Mouse (Mus musculus) MEL (cell line): ENCODE results near the gene Kif5a. TPM values are rescaled to one million over a fixed set of nuclear protein-coding genes. Genes with fewer than 3 reads are reported as not detected.

Experiments used
- DNase-seq: peaks from one replicate; pipeline ENCODE4 v3.0.0; 2011; ENCODE audit warnings: low read depth, low spot score
- H3K27ac ChIP-seq: 2 replicates; pipeline ENCODE4 v1.5.1; 2012; ENCODE audit warnings: low read depth, mild to moderate bottlenecking, control low read depth, low read length, moderate library complexity; ENCODE audit not compliant: control insufficient read depth
- H3K27me3 ChIP-seq, 2 experiments: fragments of 150-350 bp in 1 of 2; sonication (generic) in 1 of 2; 2 replicates each; pipeline ENCODE4 v1.6.1; 2012; ENCODE audit warnings: low read length in 2 of 2, mild to moderate bottlenecking in 2 of 2, improper control_type of control experiment in 1 of 2, moderate library complexity in 1 of 2; ENCODE audit not compliant: insufficient read depth in 2 of 2, control insufficient read depth in 1 of 2
- H3K36me3 ChIP-seq, 2 experiments: 2 replicates each; pipeline ENCODE4 v1.6.1; 2012 to 2014; ENCODE audit warnings: low read length in 2 of 2, improper control_type of control experiment in 1 of 2, inconsistent platforms in 1 of 2, mild to moderate bottlenecking in 1 of 2; ENCODE audit not compliant: insufficient read depth in 2 of 2, control insufficient read depth in 1 of 2
- H3K4me1 ChIP-seq, 2 experiments: fragments of 150-350 bp in 1 of 2; sonication (generic) in 1 of 2; 2 replicates each; pipeline ENCODE4 v1.6.1; 2012; ENCODE audit warnings: low read length in 2 of 2, improper control_type of control experiment in 1 of 2, mild to moderate bottlenecking in 1 of 2; ENCODE audit not compliant: insufficient read depth in 2 of 2, control insufficient read depth in 1 of 2
- H3K4me3 ChIP-seq, 2 experiments: fragments of 150-350 bp in 1 of 2; sonication (generic) in 1 of 2; 2 replicates each; pipeline ENCODE4 v1.5.1; 2012; ENCODE audit warnings: low read depth in 2 of 2, low read length in 2 of 2, mild to moderate bottlenecking in 2 of 2, moderate library complexity in 2 of 2, control low read depth in 1 of 2, improper control_type of control experiment in 1 of 2; ENCODE audit not compliant: control insufficient read depth in 1 of 2, insufficient read depth in 1 of 2
- H3K79me2 ChIP-seq: 2 replicates; pipeline ENCODE4 v1.6.1; 2012; ENCODE audit warnings: mild to moderate bottlenecking, low read length, moderate library complexity; ENCODE audit not compliant: control insufficient read depth, poor library complexity, insufficient read depth
- H3K9ac ChIP-seq: 2 replicates; pipeline ENCODE4 v1.6.1; 2012; ENCODE audit warnings: low read depth, mild to moderate bottlenecking, control low read depth, low read length, moderate library complexity; ENCODE audit not compliant: control insufficient read depth, poor library complexity, severe bottlenecking
- H3K9me3 ChIP-seq: fragments of 150-350 bp; sonication (generic); replicated peaks from 2 replicates; pipeline ENCODE4 v1.6.1; 2012; ENCODE audit warnings: mild to moderate bottlenecking, low read length, improper control_type of control experiment, moderate library complexity; ENCODE audit not compliant: insufficient read depth
- ELF1 ChIP-seq: IDR thresholded peaks from 2 replicates; pipeline ENCODE4 v1.6.1; 2014; ENCODE audit warnings: low read depth, mild to moderate bottlenecking, inconsistent platforms, low read length, improper control_type of control experiment, moderate library complexity
- EP300 ChIP-seq, 2 experiments: IDR thresholded peaks; 2 replicates each; pipeline ENCODE4 v1.6.1; 2011; ENCODE audit warnings: improper control_type of control experiment in 2 of 2, low read length in 2 of 2, low read depth in 1 of 2, mild to moderate bottlenecking in 1 of 2
- MAFK ChIP-seq: IDR thresholded peaks from 2 replicates; pipeline ENCODE4 v1.6.1; 2011; ENCODE audit warnings: low read depth, mild to moderate bottlenecking, low read length, improper control_type of control experiment, borderline replicate concordance
- MAZ ChIP-seq: IDR thresholded peaks from 2 replicates; pipeline ENCODE4 v1.6.1; 2012; ENCODE audit warnings: low read depth, mild to moderate bottlenecking, inconsistent platforms, low read length, improper control_type of control experiment
- MYC ChIP-seq: IDR thresholded peaks from 2 replicates; pipeline ENCODE4 v1.6.1; 2011; ENCODE audit warnings: low read depth, mild to moderate bottlenecking, low read length, improper control_type of control experiment, moderate library complexity
- NELFE ChIP-seq: IDR thresholded peaks from 2 replicates; pipeline ENCODE4 v1.6.1; 2011; ENCODE audit warnings: low read depth, low read length, improper control_type of control experiment
- NRF1 ChIP-seq: IDR thresholded peaks from 2 replicates; pipeline ENCODE4 v1.6.1; 2014; ENCODE audit warnings: low read depth, mild to moderate bottlenecking, inconsistent platforms, low read length, improper control_type of control experiment, moderate library complexity; ENCODE audit not compliant: poor library complexity, insufficient read depth, severe bottlenecking
- POLR2A ChIP-seq, 2 experiments: IDR thresholded peaks; 2 replicates each; pipeline ENCODE4 v1.6.1; 2011 to 2012; ENCODE audit warnings: low read length in 2 of 2, mild to moderate bottlenecking in 2 of 2, control low read depth in 1 of 2, improper control_type of control experiment in 1 of 2, low read depth in 1 of 2, moderate library complexity in 1 of 2; ENCODE audit not compliant: control insufficient read depth in 1 of 2, insufficient read depth in 1 of 2, poor library complexity in 1 of 2
- POLR2AphosphoS2 ChIP-seq: IDR thresholded peaks from 2 replicates; pipeline ENCODE4 v1.6.1; 2011; ENCODE audit warnings: low read length, improper control_type of control experiment
- SIN3A ChIP-seq: IDR thresholded peaks from 2 replicates; pipeline ENCODE4 v1.6.1; 2012; ENCODE audit warnings: low read length, improper control_type of control experiment, inconsistent platforms
- TAL1 ChIP-seq: IDR thresholded peaks from 2 replicates; pipeline ENCODE4 v1.6.1; 2012; ENCODE audit warnings: mild to moderate bottlenecking, inconsistent platforms, low read length, moderate library complexity, mixed read lengths
- TCF12 ChIP-seq: IDR thresholded peaks from 2 replicates; pipeline ENCODE4 v1.6.1; 2014; ENCODE audit warnings: low read depth, mild to moderate bottlenecking, inconsistent platforms, low read length, improper control_type of control experiment, moderate library complexity
- USF2 ChIP-seq, 2 experiments: IDR thresholded peaks; 2 replicates each; pipeline ENCODE4 v1.6.1; 2011 to 2012; ENCODE audit warnings: improper control_type of control experiment in 2 of 2, low read length in 2 of 2, borderline replicate concordance in 1 of 2, inconsistent platforms in 1 of 2, low read depth in 1 of 2, mild to moderate bottlenecking in 1 of 2; ENCODE audit not compliant: insufficient read depth in 1 of 2
- ZC3H11A ChIP-seq: IDR thresholded peaks from 2 replicates; pipeline ENCODE4 v1.6.1; 2012; ENCODE audit warnings: low read depth, mild to moderate bottlenecking, inconsistent platforms, low read length, improper control_type of control experiment
- ZKSCAN1 ChIP-seq: IDR thresholded peaks from 2 replicates; pipeline ENCODE4 v1.6.1; 2012; ENCODE audit warnings: low read depth, mild to moderate bottlenecking, inconsistent platforms, low read length, improper control_type of control experiment, moderate library complexity
- polyA plus RNA-seq, 2 experiments: library from polyadenylated mRNA; stranded (reverse) in 1 of 2; unstranded in 1 of 2; fragments of >175 nt in 1 of 2; fragments of >200 nt in 1 of 2; gene quantifications; 2 replicates each; pipeline versions ENCODE4 v1.2.1 to v1.2.4; 2012; ENCODE audit warnings: low replicate concordance in 2 of 2, low read depth in 1 of 2; ENCODE audit not compliant: insufficient read length in 2 of 2, insufficient read depth in 1 of 2, missing spikeins in 1 of 2
- total RNA-seq: library from RNA; depleted of rRNA; stranded (reverse); fragments of 300-350 nt; gene quantifications from 2 replicates; pipeline ENCODE4 v1.2.3, GENCODE M21; 2012

Kif5a gene
- total and polyA plus RNA-seq, 3 experiments = 0.42 to 1.3 TPM; not detected in 1

DNA sequence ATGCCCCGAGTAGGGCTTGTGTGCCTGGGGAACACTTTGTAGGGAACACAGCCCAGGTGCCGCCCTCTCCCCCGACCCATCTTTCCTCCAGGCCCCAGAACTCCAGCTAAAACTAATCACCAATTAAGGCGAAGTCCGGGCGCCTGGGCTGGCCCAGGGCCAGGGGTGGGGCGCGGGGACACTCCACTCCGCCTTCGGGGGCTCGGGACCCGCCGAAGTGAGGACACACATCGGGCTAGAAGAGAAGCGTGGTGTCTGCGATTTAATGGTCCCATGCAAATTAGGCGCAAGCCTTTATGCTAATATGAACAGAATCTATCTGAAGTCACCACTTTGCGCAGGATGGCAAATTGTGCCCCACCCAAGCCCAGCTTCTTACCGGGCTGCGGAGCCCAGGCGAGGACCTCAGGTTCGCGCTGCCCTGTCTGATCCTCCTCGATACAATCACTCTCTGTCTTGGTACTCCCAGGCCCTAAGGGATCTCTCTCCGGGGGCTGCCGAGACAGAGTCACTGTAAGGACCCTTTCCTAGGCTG, 74.0 kb downstream of the Kif5a start (continued):
- TF ChIP-seq NELFE = peak; percentile 61
- TF ChIP-seq ELF1 = 0 out of 2 replicates have a peak, but pooled peaks have one; percentile 28
- TF ChIP-seq MYC = 0 out of 2 replicates have a peak, but pooled peaks have one; percentile 48
- TF ChIP-seq SIN3A = peak; percentile 51; the same call in 1 of the 2 replicates
- 0 out of 2 replicates have a peak, but pooled peaks have one; percentile 2 for TF ChIP-seq TAL1
- 0 out of 2 replicates have a peak, but pooled peaks have one; percentile 11 for TF ChIP-seq ZKSCAN1

DNA sequence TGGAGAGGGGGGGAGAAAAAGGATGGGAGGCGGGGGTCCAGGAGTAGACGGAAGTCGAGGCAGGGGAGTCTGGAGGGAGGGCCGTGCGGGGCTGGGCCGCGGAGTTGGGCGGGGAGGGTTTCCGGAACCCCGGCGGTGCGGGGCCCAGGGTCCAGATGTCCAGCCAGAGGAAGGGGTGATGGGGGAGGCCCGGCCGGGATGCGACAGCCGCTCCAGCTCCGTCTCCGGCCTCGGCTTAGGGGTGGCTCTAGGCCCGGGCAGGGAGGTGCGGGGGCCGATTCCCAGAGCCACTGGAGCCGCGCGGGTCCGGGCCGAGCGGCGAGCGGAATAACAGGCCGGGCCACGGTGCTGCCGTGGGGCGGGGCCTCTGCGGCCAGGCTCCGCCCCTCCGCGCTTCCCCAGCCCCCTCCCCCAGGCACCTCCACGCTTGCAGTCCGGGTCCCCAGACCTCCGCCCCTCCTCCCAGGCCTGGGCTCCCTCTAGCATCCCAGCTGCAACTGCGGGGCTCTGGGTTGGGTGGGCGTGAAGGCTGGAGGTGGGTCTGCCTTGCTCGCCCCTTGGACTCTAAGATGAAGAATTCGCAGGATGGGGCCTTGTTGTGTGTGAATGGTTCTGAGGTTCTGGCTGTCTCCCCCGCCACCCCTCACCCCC, 74.6 kb downstream of the Kif5a start:
- Histone ChIP-seq H3K4me3 (peak overlapping the region; percentile 82 to 96), H3K36me3 (peaks cover 0 to 27% of the 10 kb centered on the region in 2 experiments; a peak in 2 of 4 replicates), H3K79me2 (peaks cover 7% of the 10 kb centered on the region; the same call in 1 of the 2 replicates), H3K4me1 (peaks cover 2 to 31% of the 10 kb centered on the region in 2 experiments; a peak in 3 of 4 replicates), H3K27me3 (no peaks in the 10 kb centered on the region), H3K27ac (peak overlapping the region; percentile 96), H3K9me3 (no peaks in the 10 kb centered on the region), H3K9ac (peak overlapping the region; percentile 88)
- peak; percentile 82 for DNase-seq
- no peak for TF ChIP-seq USF2 (IDR thresholded peaks at IDR 0.05; ENCODE audit: borderline replicate concordance in 1 of 2, insufficient read depth in 1 of 2, low read depth in 1 of 2, low read length in 2 of 2)
- TF ChIP-seq ZC3H11A = no peak
- TF ChIP-seq TCF12 = peak; percentile 36
- TF ChIP-seq NRF1 = no peak
- no peak for TF ChIP-seq MAZ
- peak; percentile 41 to 60; a peak in 2 of 4 replicates for TF ChIP-seq POLR2A (IDR thresholded peaks at IDR 0.05; ENCODE audit: control insufficient read depth in 1 of 2, insufficient read depth in 1 of 2, low read depth in 1 of 2, low read length in 2 of 2, poor library complexity in 1 of 2)
- TF ChIP-seq EP300 (IDR thresholded peaks at IDR 0.05; ENCODE audit: low read depth in 1 of 2, low read length in 2 of 2) = no peak
- TF ChIP-seq POLR2AphosphoS2 = no peak
- no peak for TF ChIP-seq MAFK

- Histone ChIP-seq H3K79me2 (peaks cover 7% of the 10 kb centered on the region; the same call in 1 of the 2 replicates), H3K4me1 (peaks cover 2 to 29% of the 10 kb centered on the region in 2 experiments; a peak in 3 of 4 replicates), H3K27ac (no peak overlapping the region), H3K9ac (peak overlapping the region; percentile 88), H3K9me3 (no peaks in the 10 kb centered on the region), H3K4me3 (peak overlapping the region; percentile 82 to 96), H3K27me3 (no peaks in the 10 kb centered on the region), H3K36me3 (peaks cover 0 to 22% of the 10 kb centered on the region in 2 experiments; a peak in 2 of 4 replicates)
- no peak for DNase-seq
- no peak for TF ChIP-seq ZKSCAN1
Observed at GRCm38 (mm10) chr10:127188079-127188453, 75.1 kb downstream of the Kif5a start.
